Mouse (Mus musculus): Measurements from ENCODE around the gene Clcc1. TPM values are rescaled to one million over a fixed set of nuclear protein-coding genes. Genes with fewer than 3 reads are reported as not detected.

The Clcc1 gene
- polyA plus RNA-seq, 1 experiment from 2014 or later = 44.6 TPM

- Histone ChIP-seq H3K4me1 (replicated peaks) (peaks cover 8% of the 10 kb centered on the region), H3K9me3 (replicated peaks) (no peaks in the 10 kb centered on the region), H3K4me2 (no peak overlapping the region), H3K9ac (no peak overlapping the region), H3K27me3 (no peaks in the 10 kb centered on the region), H3K4me3 (replicated peaks) (no peak overlapping the region), H3K27ac (no peak overlapping the region), H3K36me3 (peaks cover 71% of the 10 kb centered on the region)
- ATAC-seq (ENCODE audit: low read depth) (no peak), DNase-seq (no peak)
- 78% methylated on average over 1 of the region's 1 CpGs for WGBS (ENCODE audit: insufficient replicate concordance)
Measured at GRCm38 (mm10) chr3:108701256-108701655, 47.5 kb downstream of the Clcc1 start.

- H3K9ac ChIP-seq = no peak overlapping the region
- H3K4me3 ChIP-seq (replicated peaks) = no peak overlapping the region
- no peak overlapping the region for H3K27ac ChIP-seq
- DNase-seq (no peak), ATAC-seq (ENCODE audit: low read depth) (no peak)
- H3K36me3 ChIP-seq = peaks cover 62% of the 10 kb centered on the region
- peaks cover 8% of the 10 kb centered on the region for H3K4me1 ChIP-seq (replicated peaks)
- H3K27me3 ChIP-seq = no peaks in the 10 kb centered on the region
- H3K4me2 ChIP-seq = no peak overlapping the region
- H3K9me3 ChIP-seq (replicated peaks) = no peaks in the 10 kb centered on the region
- WGBS (ENCODE audit: insufficient replicate concordance) = 94% methylated on average over 8 of the region's 8 CpGs
Measured at GRCm38 (mm10) chr3:108702789-108703188, 49.1 kb downstream of the Clcc1 start.

GRCm38 (mm10) chr3:108711296-108711695, 57.6 kb downstream of the Clcc1 start:
- 95% methylated on average over 5 of the region's 5 CpGs for WGBS (ENCODE audit: insufficient replicate concordance)
- peaks cover 45% of the 10 kb centered on the region for H3K4me1 ChIP-seq (replicated peaks)
- H3K9ac ChIP-seq = no peak overlapping the region
- no peak overlapping the region for H3K27ac ChIP-seq
- ATAC-seq (ENCODE audit: low read depth) (no peak), DNase-seq (no peak)
- H3K36me3 ChIP-seq = peaks cover 14% of the 10 kb centered on the region
- no peaks in the 10 kb centered on the region for H3K27me3 ChIP-seq
- no peak overlapping the region for H3K4me2 ChIP-seq
- H3K4me3 ChIP-seq (replicated peaks) = no peak overlapping the region
- no peaks in the 10 kb centered on the region for H3K9me3 ChIP-seq (replicated peaks)

- no peak overlapping the region for H3K4me2 ChIP-seq
- WGBS (ENCODE audit: insufficient replicate concordance) = 38% methylated on average over 3 of the region's 3 CpGs
Measured at GRCm38 (mm10) chr3:108713065-108713675, 59.5 kb downstream of the Clcc1 start.

DNA sequence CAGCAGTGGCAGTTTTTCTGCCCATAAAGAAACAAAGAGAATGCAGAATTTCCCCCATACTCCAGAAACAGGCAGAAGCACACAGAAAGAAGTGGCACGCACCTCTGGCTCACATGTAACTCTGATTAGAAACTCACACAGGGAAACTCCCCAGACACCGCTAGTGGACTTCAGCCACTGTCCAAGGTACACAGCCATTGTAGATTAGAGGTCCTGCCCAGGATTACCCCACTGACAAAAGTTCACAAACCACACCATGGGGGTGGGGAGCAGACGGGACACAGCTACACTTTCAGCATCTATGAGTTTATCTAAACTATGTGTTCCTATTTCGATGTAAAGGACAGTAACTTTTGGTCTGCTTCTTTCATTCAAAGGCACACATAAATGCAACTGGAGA, 61.1 kb downstream of the Clcc1 start:
- WGBS (ENCODE audit: insufficient replicate concordance) = 72% methylated on average over 4 of the region's 4 CpGs
- Histone ChIP-seq H3K4me3 (replicated peaks) (no peak overlapping the region), H3K27me3 (no peaks in the 10 kb centered on the region), H3K4me2 (no peak overlapping the region), H3K9me3 (replicated peaks) (no peaks in the 10 kb centered on the region), H3K4me1 (replicated peaks) (peaks cover 65% of the 10 kb centered on the region), H3K9ac (no peak overlapping the region; the same call in 1 of the 2 replicates), H3K27ac (no peak overlapping the region), H3K36me3 (peaks cover 7% of the 10 kb centered on the region)
- ATAC-seq (ENCODE audit: low read depth) (peak; percentile 69), DNase-seq (no peak)

More at GRCm38 (mm10) chr3:108713065-108713675, 59.5 kb downstream of the Clcc1 start:
- H3K27me3 ChIP-seq = no peaks in the 10 kb centered on the region
- no peak overlapping the region for H3K4me3 ChIP-seq (replicated peaks)
- H3K9me3 ChIP-seq (replicated peaks) = no peaks in the 10 kb centered on the region
- no peak for DNase-seq
- no peak overlapping the region for H3K9ac ChIP-seq
- H3K36me3 ChIP-seq = peaks cover 12% of the 10 kb centered on the region
- no peak for ATAC-seq (ENCODE audit: low read depth)
- H3K27ac ChIP-seq = no peak overlapping the region
- peaks cover 54% of the 10 kb centered on the region for H3K4me1 ChIP-seq (replicated peaks)

DNA sequence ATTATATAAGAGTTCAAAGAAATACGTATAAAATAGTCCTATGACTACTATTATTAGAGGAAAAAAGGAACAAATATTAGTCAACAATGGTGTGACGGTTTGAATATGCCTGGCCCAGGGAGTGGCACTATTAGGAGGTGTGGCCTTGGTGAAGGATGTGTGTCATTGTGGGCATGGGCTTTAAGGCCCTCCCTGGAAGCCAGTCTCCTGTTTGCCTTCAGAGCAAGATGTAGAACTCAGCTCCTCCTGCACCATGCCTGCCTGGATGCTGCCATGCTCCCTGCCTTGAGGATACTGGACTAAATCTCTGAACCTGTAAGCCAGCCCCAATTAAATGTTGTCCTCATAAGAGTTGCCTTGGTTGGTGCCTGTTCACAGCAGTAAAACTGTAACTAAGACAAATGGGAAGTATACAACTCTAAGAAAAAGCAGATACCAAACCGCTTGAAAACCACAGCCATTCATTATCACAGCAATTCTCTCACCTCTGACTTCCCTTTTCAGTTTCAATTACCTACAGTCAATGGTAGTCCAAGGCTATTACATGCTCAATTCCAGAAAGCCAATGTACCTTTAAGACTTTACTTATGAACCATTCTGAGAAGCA, 64.3 kb downstream of the Clcc1 start:
- peak overlapping the region; percentile 17 for H3K4me2 ChIP-seq
- H3K9ac ChIP-seq = peak overlapping the region; percentile 30; the same call in 1 of the 2 replicates
- H3K27me3 ChIP-seq = peaks cover 4% of the 10 kb centered on the region; the same call in 1 of the 2 replicates
- H3K36me3 ChIP-seq = peaks cover 2% of the 10 kb centered on the region; the same call in 1 of the 2 replicates
- peaks cover 71% of the 10 kb centered on the region for H3K4me1 ChIP-seq (replicated peaks)
- peak; percentile 26 for DNase-seq
- no peak for ATAC-seq (ENCODE audit: low read depth)
- 39% methylated on average over 3 of the region's 3 CpGs for WGBS (ENCODE audit: insufficient replicate concordance)
- H3K9me3 ChIP-seq (replicated peaks) = no peaks in the 10 kb centered on the region
- H3K27ac ChIP-seq = peak overlapping the region; percentile 69
- no peak overlapping the region for H3K4me3 ChIP-seq (replicated peaks)

GRCm38 (mm10) chr3:108719357-108719756, 65.6 kb downstream of the Clcc1 start:
- Histone ChIP-seq H3K9ac (0 out of 2 replicates have a peak overlapping the region, but pooled peaks have one; percentile 22), H3K27me3 (peaks cover 4% of the 10 kb centered on the region; the same call in 1 of the 2 replicates), H3K4me1 (replicated peaks) (peaks cover 61% of the 10 kb centered on the region), H3K9me3 (replicated peaks) (no peaks in the 10 kb centered on the region), H3K27ac (no peak overlapping the region), H3K36me3 (peaks cover 2% of the 10 kb centered on the region; the same call in 1 of the 2 replicates), H3K4me3 (replicated peaks) (peak overlapping the region; percentile 79), H3K4me2 (peak overlapping the region; percentile 75)
- no peak for DNase-seq
- 68% methylated on average over 2 of the region's 2 CpGs for WGBS (ENCODE audit: insufficient replicate concordance)
- no peak for ATAC-seq (ENCODE audit: low read depth)

- H3K9me3 ChIP-seq (replicated peaks) = no peaks in the 10 kb centered on the region
- peaks cover 4% of the 10 kb centered on the region; the same call in 1 of the 2 replicates for H3K27me3 ChIP-seq
- WGBS (ENCODE audit: insufficient replicate concordance) = 78% methylated on average over 3 of the region's 3 CpGs
- peak overlapping the region; percentile 75 for H3K4me2 ChIP-seq
- H3K4me3 ChIP-seq (replicated peaks) = peak overlapping the region; percentile 79
- H3K36me3 ChIP-seq = peaks cover 2% of the 10 kb centered on the region; the same call in 1 of the 2 replicates
- no peak overlapping the region for H3K27ac ChIP-seq
- ATAC-seq (ENCODE audit: low read depth) (no peak), DNase-seq (no peak)
- 0 out of 2 replicates have a peak overlapping the region, but pooled peaks have one; percentile 22 for H3K9ac ChIP-seq
- peaks cover 59% of the 10 kb centered on the region for H3K4me1 ChIP-seq (replicated peaks)
Measured at GRCm38 (mm10) chr3:108719761-108720160, 66.0 kb downstream of the Clcc1 start.

- Histone ChIP-seq H3K4me3 (replicated peaks) (peak overlapping the region; percentile 79), H3K27me3 (peaks cover 4% of the 10 kb centered on the region; the same call in 1 of the 2 replicates), H3K4me1 (replicated peaks) (peaks cover 47% of the 10 kb centered on the region), H3K9ac (peak overlapping the region; percentile 96), H3K27ac (peak overlapping the region; percentile 86), H3K4me2 (peak overlapping the region; percentile 75), H3K9me3 (replicated peaks) (0 out of 2 replicates have a peak, but pooled peaks cover 3% of the 10 kb centered on the region), H3K36me3 (peaks cover 2% of the 10 kb centered on the region; the same call in 1 of the 2 replicates)
- WGBS (ENCODE audit: insufficient replicate concordance) = 1% methylated on average over 44 of the region's 44 CpGs
- ATAC-seq (ENCODE audit: low read depth) = no peak
- peak; percentile 24 for DNase-seq
Measured at GRCm38 (mm10) chr3:108721076-108721991, 67.6 kb downstream of the Clcc1 start.

GRCm38 (mm10) chr3:108722036-108722872, 68.5 kb downstream of the Clcc1 start, which contains the start of gene Gpsm2:
Gpsm2 (minus strand) TSS chr3:108722309.
- peak within 1 kb of the TSS; percentile 86 for H3K27ac ChIP-seq
- peak within 1 kb of the TSS; percentile 75 for H3K4me2 ChIP-seq
- WGBS (ENCODE audit: insufficient replicate concordance) = 7% methylated on average over 53 of the region's 53 CpGs
- DNase-seq (peak; percentile 98), ATAC-seq (ENCODE audit: low read depth) (peak; percentile 97)
- H3K4me1 ChIP-seq (replicated peaks) = peaks cover 43% of the 10 kb centered on the region
- H3K27me3 ChIP-seq = peaks cover 4% of the 10 kb centered on the region; the same call in 1 of the 2 replicates
- H3K4me3 ChIP-seq (replicated peaks) = peak within 1 kb of the TSS; percentile 79
- 0 out of 2 replicates have a peak, but pooled peaks cover 3% of the 10 kb centered on the region for H3K9me3 ChIP-seq (replicated peaks)
- peak within 1 kb of the TSS; percentile 96 for H3K9ac ChIP-seq
- no peaks in the 10 kb centered on the region for H3K36me3 ChIP-seq

Measured in liver, embryonic 13.5 days (tissue).